Mouse (Mus musculus) activated CD4-positive, CD25-positive, alpha-beta regulatory T cell, adult 4 months (primary cell): Measurements from ENCODE around the gene Mrps10. TPM values are rescaled to one million over a fixed set of nuclear protein-coding genes. Genes with fewer than 3 reads are reported as not detected.
"Not testable (repeated sequence)": the region's sequence is repeated elsewhere in the genome, so short reads cannot be mapped to it uniquely, and the experiment has no call there.

Source experiments
- ATAC-seq: one replicate; pipeline ENCODE4 v1.8.0; 2017
- polyA plus RNA-seq, 2 experiments: library from polyadenylated mRNA; unstranded; fragments of 100-300 nt; shearing (Covaris generic); gene quantifications; one replicate each; pipeline ENCODE4 v1.2.1; 2017

Gene Mrps10
- polyA plus RNA-seq, 2 experiments from 2014 or later, result 30.8 to 36.4 TPM

- no peak for ATAC-seq
Measured at GRCm38 (mm10) chr17:47383266-47383665, 14.6 kb downstream of the Mrps10 start.

GRCm38 (mm10) chr17:47384064-47384463 lies 15.4 kb downstream of the Mrps10 start:
- ATAC-seq, result no peak

DNA sequence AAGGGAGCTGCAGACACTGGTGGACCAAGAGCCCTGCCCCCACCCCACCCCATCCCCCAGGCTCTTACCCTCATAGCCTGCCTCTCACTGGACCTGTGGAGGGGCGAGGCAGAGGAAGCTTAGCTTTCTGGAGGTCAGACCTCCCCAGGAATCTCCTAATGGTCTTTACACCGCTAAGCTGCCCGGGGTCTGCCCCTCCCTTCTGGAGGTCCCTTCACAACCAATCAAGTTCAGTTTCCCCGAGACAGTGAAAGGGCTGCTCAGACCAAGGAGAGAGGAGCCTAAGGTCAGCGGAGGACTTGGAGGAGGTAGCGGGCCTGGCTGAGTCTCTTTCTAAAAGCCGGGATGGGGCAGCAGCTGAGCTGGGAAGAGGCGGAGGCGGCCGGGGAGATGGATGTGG lies 16.5 kb downstream of the Mrps10 start, which contains the start of gene Guca1b:
Gene Guca1b (plus strand): TSS at position 249 of the 400 bp plus-strand sequence.
- no peak for ATAC-seq

- no peak for ATAC-seq
Measured at GRCm38 (mm10) chr17:47386649-47387048, 18.0 kb downstream of the Mrps10 start.

- no peak for ATAC-seq
Measured at GRCm38 (mm10) chr17:47394223-47394869, 25.7 kb downstream of the Mrps10 start.

DNA sequence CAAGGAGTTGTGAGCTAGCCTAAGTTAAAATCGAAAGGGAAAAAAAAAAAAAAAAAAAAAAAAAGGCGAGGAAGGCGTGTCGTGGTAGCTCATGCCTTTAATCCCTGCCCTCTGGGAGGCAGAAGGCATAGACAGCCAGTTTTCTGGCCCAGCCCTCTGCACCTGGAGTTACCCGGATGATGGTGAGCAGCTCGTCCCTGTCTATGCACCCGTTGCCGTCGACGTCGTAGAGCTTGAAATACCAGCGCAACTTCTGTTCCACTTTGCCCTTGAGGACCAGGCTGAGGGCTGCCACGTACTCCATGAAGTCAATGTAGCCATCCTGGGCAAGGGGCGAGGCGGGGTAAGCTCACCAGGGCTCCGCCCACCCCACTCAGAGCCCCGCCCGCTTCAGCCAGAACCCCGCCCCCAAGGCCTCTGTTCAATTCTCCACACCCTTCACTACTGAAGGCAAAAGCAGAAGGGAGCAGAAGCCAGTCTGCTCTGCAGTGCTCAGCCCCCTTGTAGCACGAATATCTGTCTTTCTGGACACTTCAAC lies 26.8 kb downstream of the Mrps10 start:
- ATAC-seq, result peak; percentile 69

GRCm38 (mm10) chr17:47399091-47399490 lies 30.4 kb downstream of the Mrps10 start:
- no peak for ATAC-seq

DNA sequence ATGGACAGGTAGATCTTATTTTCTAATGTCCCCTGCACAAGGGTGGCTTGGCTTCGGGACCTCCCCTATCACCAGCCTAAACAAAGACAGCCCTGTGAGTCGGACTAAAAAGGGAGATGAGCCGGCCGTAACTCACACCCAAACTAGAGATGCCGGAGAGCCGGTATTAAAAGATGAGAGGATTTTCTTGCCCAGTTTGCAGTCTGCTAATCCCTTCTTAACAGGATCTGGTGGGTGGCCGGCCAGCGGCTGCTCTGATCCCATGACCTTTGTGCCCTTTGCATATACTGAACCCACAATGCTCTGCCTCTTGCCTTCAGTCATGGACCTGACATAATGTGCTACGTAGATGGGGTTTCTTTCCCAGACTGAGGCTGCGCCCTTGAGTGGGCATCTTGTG lies 31.8 kb downstream of the Mrps10 start, which contains the start of gene Guca1a:
Gene Guca1a (minus strand): TSS at position 134 of the 400 bp plus-strand sequence.
- no peak for ATAC-seq

DNA sequence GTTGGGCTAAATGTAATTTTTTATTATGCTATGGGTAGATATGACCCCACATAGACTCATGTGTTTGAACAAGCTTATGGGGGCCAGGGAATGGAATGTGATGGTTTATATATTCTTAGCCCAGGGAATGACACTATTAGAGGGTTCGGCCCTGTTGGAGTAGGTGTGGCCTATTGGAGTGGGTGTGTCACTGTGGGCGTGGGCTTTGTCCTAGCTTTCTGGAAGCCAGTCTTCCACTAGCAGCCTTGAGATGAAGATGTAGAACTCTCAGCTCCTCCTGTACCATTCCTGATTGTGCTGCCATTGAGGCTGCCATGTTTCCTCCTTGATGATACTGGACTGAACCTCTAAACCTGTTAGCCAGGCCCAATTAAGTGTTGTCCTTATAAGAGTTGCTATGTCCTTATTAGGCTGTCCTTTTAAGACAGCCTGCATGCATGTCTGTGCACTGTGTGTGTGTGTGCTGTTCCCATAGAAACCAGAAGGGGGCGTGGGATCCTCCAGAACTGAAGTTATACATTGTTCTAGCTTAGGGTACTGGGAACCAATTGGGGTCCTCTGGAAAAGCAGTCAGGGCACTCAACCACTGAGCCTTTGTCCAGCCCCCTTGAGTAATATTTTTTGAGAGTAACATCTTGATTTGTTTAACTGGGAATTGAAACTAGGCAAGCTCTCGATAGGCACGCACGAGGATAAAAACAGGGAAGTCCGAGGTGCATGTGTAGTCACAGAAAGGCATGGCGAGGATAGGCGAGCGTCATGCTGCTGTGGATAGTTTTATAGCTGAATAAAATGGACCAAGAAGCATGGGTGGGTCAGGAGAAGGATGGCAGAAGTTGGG lies 39.2 kb downstream of the Mrps10 start:
- ATAC-seq, result no peak

GRCm38 (mm10) chr17:47408558-47408898 lies 39.8 kb downstream of the Mrps10 start:
- ATAC-seq, result no peak

DNA sequence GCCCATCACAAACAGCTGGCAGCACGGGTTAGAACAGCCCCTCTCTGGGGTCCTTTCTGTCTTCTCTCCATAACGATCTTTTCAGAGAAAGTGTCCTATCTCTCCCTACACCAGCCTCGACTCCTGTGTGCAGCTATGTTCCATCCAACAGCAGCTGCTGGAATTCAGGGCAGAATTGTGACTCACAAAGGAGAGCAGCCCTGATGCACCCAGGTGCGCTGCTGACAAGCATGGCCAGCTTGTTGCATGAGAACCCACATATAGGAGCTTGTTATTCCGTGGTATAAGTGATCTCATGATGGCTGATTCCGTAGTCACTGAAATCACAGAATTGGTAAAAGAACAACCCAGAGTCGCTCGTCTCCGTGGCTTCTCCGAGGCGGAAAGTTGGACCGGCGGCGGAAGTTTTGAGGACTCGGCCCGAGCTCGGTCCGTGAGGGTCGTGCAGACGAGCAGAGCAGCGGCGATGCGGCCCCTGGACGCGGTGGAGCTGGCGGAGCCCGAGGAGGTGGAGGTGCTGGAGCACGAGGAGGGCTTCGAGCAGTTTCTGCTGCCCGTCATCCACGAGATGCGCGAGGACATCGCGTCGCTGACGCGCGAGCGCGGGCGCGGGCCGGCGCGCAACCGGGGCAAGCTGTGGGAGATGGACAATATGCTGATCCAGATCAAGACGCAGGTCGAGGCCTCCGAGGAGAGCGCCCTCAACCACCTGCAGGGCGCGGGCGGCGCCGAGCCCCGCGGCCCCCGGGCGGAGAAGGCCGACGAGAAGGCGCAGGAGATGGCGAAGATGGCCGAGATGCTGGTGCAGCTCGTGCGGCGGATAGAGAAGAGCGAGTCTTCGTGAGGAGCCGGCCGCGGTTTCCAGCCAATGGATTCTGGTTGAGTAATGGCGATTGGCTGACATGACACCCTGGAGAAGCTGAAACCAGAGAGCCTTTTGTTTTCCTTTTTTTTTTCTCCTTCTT lies 41.5 kb downstream of the Mrps10 start:
- ATAC-seq, result not testable (repeated sequence)

DNA sequence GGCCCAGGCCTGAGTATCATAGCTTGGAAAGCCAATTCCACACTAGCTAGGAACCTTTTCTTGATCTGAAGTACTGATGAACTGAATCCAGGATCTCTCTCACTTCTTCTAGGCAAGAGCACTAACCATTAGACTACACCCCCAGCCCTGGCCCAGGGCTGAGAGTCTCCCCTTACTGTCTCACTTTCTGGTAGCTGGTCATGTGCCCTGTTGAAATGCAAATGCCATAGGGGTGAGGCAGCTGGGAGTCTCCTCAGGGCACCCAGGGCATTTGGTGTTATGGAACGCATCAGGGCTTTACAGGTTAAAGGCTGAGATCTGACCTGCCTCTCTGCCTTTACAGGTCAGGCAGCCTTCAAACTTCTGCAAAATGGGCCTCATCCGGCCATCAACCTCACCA lies 51.5 kb downstream of the Mrps10 start:
- ATAC-seq, result no peak

GRCm38 (mm10) chr17:47421566-47421965 lies 52.9 kb downstream of the Mrps10 start:
- ATAC-seq, result no peak

GRCm38 (mm10) chr17:47422616-47423015 lies 53.9 kb downstream of the Mrps10 start:
- not testable (repeated sequence) for ATAC-seq

DNA sequence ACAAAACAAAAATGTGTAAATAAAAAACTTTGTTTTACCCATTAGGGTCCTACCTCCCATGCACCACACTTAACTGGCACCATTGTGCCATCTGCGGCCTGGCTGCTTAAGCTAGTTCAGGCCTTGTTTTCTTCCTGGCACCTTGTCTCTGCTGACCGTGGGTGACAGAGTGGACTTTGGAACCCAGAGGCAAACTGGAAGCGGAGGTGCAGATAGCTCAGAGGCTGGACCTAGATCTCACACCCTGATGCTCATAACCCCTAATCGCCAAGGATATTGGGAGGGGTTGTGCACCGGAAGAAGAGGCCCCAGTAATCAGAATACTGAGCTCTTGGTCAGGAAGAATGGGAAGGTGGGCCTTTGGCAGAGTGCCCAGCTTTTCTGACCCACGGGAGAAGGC lies 55.5 kb downstream of the Mrps10 start:
- no peak for ATAC-seq

DNA sequence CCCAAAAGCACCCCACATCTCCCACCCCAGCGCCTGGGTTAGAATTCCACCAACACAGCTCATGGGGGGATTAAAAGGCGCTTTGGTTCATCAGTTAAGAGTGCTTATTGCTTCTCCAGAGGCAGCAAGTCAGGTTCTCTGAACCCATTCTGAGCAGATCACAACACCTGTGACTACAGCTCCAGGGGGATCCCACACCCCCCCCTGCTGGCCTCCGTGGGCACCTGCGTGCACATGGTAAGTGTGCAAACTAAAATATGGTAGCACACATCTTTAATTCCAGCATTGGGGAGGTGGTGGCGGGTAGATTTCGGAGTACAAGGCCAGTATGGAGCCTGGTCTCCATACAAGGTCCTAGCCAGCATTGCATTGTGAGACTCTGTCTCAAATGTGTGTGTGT lies 58.6 kb downstream of the Mrps10 start:
- ATAC-seq, result no peak

GRCm38 (mm10) chr17:47428831-47429304 lies 60.2 kb downstream of the Mrps10 start:
- no peak for ATAC-seq

DNA sequence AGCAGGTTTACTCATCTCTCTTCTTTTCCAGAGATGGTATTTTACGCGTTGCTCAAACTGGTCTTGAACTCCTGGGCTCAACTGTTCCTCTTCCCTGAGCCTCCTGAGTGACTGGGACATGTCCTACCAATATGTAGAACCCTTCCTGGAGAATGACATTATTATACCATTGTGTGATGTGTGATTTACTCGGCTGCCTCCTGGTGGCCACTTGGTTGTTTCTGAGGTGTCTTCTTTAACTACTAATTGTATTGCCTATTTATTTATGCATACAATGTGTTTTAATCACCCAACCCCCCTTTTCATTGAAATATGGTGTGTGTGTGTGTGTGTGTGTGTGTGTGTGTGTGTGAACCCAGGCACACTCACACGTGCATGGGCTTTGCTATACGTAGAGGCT lies 62.1 kb downstream of the Mrps10 start:
- no peak for ATAC-seq
